Mouse (Mus musculus): Measurements from ENCODE around the gene Plin3.
A peak's percentile ranks its signal among the peaks of the same experiment; 100 is the strongest.

The Plin3 gene

DNA sequence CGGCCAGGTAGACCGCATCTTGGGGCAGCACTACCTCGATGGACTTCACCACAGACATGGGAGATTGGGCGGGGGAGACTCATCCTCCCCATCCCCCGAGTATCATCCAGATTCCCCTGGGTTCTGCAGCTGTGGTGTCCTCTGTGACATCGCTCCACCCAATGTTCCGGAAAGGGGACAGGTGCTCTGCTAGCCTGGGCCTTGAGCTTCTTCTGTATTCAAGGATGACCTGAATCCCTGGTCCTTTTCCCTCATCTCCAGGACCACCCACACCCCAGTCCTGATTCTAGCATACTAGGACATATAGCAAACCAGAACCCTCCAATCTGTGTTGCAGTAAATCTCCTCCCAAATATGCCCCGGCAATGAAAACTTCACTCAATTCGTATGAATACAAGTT is 7.5 kb upstream of the Plin3 start, which contains the start of gene Arrdc5:
TSS of gene Arrdc5 (minus strand) at position 101 of the 400 bp plus-strand sequence.
- DNase-seq, result no peak

DNA sequence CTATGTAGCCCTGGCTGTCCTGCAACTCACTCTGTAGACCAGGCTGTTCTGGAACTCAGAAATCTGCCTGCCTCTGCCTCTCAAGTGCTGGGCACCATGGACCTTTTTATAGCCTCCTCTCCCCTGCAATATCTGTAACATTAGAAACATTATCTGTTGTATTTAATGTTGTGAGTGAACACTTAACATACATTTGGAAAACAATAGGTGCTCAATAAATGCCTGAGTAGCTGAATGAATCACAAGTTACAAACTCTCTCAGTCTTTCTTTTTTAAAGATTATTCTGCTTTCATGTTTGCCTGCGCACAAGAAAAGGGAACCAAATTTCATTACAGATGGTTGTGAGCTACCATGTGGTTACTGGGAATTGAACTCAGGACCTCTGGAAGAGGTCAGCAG is 5.6 kb upstream of the Plin3 start:
- no peak for DNase-seq

DNA sequence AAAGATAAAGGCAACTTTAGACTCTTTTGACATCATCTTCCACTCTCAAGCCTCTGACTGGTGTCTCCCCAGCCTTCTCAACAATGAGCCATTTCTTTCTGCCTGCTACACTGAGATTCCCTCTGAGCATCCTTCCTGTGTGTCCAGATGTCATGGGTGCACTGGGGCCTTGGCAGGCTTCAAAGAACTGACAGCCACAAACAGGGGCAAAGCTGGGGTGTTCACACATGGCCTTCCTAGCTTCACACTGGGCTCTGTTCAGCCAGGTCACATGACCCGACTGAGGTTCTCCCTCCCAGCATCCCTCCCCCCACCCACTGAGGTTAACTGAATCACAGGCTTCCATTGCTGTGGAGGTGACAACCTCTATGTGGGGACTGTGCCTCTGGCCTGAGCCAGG is 3.5 kb upstream of the Plin3 start:
- DNase-seq, result no peak

DNA sequence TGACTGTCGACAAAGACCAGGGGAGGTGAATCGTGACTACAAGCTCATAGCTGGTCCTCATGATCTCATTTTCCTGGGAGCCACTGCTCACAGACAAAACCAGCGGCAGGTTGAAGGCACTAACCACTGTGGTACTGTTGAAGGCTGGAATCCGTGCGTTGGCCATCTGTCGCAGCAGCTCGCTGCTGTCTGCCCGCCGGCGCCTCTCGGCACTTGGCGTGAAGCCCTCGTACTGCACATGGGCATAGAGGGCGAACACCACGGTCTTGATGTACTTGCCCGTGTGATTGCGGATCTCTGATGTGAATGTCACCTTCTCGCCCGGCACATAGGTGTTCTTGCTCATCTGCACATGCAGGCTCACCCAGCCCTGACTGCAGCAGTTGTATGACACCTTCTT is 1.6 kb upstream of the Plin3 start:
- no peak for DNase-seq

DNA sequence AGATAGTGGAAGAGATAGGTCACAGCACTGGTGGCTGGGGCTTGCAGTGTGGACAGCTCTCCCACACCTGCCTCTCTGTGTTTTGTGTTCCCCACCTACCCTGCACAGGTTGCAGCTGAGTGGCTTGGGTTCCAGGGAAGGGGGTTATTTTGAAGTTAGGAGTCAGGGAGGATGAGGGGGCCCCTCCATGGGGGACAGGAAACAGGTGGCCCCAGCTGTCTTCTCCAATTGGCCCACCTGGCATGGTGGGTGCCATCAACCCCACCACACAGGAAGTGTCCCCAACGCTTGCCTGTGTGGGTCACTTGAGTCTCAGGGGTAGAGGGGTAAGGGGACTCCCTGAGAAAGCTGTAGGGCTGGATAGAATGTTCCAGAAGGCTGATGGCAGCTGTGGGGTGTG is 618 bp upstream of the Plin3 start:
- no peak for DNase-seq

DNA sequence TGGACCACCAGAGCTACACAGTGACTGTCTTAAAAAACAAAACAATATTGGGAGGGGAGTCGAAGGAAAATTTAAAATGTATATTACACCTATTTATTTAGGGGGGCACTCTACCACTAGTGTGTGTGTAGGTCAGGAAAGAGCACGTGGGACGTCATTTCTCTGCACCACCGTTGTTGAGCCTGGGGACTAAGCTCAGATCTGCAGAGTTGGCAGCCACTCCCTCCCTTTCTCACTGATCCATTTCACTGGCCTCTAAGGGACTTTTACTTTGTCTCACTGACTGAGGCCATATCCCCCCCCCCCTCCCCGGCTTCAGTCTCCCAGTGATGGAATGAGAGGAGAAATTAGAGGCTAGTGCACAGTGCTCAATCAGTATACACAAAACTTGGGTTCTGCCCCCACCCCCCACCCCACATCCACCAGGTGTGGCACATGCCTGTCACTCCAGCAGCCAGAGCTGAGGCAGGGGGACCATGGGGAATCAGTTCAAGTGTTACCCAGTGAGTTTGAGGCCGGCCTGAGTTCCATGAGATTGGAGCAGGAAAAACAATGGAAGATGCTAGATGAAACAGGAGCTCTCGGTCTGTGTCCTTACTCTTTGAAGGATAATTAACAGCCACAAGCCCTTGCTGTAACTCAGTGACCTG is 722 bp downstream of the Plin3 start:
- DNase-seq, result no peak

DNA sequence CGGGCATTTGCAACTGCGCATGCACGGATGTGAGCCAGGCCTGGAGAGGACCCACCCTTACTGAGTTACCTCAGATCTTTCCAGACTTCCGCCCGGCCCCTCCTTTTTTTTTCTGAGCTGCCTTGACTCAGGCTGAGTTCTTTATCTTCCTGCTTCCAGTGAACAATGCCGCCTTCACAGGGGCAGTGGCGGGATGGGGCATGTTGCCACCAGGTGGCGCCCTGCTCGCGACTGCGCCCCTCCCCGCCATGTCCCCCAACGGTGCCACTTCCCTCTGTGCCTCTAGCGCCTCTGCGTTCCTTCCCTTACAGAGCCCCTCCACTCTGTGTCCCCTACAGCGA is 1.5 kb downstream of the Plin3 start:
- DNase-seq, result peak; percentile 88

DNA sequence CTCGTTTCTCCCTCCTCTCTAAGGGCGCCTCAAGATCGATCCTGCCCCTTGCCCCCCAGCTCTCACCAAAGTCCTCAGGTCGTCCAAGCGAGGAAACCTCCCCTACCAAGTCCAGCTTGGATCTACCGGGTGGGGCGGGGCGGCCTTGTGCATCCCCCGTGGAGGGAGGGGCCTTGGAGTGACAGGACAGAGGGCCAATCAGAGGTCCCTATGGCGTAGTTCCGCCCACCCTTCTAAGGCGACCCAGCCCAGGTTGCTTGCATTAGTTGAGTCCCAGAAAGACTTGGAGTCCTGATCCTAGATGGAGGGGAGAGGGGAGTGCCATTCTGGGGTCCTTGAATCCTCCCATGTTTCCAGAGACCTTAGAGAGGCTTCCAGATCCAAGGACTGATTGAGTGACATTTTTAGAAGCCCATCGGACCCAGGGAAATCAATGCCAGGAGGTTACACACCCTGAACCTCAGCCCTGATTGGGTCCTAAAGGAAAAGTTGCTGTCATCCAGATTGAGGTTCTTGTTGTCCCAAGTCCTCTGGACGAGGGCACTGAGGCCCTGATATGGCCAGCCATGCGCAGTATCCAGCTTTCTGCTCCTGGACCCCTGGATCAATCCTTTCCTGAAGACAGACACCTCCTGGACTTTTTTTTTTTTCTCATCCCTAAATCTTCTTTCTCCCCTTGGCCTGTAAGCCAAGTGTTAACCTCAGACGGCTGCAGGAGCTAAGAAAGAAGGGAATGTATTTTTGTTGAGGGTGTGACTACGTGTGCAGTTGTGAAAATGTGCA is 2.1 kb downstream of the Plin3 start:
- DNase-seq, result peak; percentile 99

DNA sequence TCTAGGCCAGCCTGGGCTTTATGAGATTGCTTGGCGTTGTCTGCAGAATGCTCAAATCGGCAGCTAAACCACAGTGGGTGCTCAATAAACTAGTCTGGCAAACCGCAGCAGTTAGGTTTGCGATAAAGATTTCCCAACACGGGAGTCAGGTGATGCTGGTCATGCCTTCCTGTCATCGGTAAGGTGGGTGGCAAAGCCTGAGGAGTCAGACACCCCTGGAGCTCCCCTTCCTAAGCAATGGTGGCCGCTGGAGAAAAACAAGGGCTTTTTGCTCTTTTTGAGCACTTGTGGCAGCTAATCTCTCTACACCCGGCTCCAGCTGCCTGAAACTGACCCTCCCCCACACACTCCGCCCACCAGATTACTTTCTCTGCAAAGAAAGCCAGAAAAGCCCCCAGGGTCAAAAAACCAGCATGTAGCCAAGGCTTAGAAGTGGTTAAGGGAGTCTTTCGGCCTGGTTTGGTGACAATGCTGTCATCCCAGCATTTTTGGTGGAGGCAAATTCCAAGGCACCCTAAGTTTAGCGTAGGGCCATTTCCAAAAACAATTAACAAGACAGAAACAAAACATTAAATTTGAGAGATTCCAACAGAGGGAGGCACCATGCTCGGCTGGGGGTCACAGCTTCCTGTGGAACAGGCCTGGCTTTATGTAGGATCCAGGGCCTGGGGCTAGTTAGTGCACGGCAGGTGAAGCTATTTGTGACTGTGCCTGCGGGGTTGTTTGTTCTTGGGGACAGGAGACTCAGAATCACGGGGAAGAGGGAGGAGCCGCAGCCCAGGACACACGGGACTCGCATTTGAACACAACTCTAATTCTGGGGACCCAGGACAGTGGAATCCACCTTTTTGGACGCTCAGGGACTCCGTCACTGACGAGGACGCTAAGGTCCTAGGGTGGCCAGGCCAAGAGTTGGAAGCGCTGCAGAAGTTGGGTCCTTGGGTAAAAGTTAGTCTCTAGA is 3.0 kb downstream of the Plin3 start:
- peak; percentile 53 for DNase-seq

DNA sequence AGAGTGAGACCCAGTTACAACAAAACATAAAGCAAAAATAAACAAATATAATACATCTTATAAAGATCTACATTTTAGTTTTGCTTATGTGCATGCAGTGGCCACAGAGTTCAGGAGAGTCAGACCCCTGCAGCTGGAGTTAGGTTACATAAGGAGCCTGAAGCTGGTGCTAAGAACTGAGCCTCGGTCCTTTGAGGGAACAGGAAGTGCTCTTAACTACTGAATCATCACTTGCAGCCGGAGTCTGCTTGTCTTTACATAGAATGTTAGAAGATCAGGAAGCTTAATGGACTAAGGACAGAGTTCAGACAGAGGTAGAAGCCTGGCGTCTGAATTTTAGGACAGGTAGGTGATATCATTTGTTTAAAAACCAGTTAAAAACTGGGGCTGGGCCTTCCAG is 3.8 kb downstream of the Plin3 start:
- no peak for DNase-seq

DNA sequence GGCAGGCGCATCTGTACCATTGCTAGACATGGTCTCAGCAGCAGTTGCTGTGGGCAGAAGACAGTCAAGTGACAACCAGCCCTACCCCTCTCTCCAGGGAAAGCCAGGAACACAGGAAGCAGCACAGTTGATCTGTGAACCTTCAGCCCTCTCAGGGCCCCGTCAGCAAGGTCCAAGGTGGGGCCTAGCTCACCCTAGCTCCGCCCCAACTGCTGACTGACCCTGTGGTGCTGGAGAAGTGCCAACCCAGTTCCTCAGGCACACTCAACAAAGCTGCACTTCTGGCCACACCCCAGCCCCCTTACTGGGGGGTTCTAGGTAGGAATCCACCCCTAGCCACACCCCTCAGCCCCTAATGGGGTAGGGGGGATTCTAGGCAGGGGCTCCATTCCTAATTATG is 4.8 kb downstream of the Plin3 start:
- DNase-seq, result peak; percentile 62

DNA sequence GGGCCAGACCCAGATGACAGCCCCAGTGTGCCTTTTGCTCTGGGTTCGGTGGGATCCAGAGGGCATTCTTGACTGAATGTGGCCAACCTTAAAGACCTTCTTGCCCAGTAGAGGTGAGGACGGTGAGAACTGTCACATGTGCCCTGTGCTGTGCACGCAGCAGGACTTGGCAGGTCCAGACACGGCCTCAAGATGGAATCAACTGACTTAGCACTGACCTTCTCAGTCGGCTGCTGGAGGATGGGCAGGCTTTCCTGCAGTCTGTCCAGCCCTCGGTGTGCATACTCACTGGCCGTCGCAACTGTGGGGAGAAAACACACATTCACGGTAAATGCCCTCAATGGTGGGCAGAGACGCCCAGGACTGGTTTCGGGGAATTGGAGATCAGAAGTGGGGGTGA is 6.7 kb downstream of the Plin3 start:
- no peak for DNase-seq

DNA sequence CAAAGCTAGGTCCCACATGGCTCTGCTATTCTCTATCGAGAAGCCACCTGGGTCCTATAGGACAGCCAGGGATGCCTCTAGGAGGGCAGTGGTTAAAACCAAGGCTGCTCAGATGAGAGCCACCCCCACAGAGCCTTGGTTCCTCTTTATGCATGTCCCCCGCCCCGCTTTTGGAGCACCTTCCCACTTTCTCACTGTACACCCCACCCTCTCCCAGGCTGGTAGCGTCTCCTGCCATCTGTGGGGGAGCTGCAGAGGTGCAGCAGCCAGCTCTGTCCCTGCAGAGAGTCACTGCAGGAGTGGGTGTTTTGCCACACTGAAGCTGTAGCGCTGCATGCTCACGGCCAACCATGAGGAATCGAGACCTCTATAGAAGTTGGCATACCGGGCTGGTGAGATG is 9.4 kb downstream of the Plin3 start:
- no peak for DNase-seq

DNA sequence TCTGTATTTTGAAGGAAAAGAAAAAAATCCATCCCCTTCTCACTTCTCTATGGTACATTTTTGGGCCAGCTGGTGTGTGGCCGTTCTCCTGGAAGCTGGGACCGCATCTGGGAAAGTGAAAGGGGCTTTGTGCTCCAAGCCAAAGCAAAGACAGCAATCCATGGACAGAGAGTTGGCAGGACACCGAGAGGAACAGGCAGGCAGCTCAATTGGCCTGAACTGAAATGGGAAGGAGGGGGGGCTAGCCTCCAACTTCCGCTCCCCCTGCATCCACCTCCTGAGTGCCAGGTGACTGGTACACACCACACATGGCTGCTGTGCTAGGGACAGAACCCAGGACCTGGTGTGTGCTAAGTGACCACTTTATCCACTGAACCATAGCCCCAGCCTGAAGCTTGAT is 9.9 kb downstream of the Plin3 start:
- no peak for DNase-seq

DNA sequence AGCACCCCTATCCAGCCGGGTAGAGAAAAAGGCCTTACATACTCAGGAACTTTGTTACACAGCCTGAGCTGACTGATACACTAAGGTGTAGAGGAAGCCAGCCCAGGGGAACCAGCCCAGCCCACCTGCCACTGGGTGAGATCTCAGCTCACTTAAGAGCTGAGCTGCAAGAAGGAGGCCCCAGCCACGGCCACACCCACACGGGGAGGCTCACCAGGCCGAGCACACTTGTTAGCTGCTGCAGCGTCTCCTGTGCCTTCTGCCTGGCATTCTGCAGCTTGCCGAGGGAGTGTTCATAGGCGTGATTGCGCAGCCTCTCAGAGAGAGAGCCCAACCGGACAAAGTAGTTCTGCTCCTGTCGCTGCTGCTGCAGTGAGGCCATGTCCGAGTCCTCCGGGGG is 11.5 kb downstream of the Plin3 start:
- DNase-seq, result no peak

DNA sequence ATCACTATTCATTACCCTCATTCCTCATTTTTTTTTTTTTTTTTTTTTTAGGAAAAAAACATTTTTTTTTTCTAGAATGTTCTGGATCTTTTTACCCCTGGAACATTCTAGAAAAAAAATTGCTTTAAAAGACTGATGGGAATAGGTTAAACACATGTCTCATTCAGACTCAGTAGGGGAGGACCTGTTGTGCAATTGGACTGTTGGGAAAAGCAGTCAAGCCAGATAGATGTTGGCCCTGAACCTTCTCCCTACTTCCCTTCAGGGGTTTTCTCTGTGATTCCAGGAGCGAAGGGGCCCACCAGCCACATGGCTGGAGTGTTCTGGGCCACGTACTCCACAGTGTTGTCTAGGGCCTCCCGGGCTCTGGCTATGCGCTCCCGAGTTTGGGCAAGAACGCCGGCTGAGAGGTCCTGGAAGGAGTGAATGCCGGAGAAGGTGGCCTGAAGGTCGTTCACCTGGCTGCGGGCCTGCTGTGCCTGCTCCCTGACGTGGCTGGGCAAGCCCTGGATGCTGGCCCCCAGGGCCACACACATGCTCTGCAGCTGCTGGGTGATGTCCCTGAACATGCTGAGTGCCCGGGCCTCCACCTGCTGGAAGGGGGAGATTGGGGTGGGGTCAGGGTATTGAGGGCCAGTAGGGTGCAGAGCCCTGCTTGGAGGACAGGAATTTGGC is 13.1 kb downstream of the Plin3 start:
- peak; percentile 69 for DNase-seq

DNA sequence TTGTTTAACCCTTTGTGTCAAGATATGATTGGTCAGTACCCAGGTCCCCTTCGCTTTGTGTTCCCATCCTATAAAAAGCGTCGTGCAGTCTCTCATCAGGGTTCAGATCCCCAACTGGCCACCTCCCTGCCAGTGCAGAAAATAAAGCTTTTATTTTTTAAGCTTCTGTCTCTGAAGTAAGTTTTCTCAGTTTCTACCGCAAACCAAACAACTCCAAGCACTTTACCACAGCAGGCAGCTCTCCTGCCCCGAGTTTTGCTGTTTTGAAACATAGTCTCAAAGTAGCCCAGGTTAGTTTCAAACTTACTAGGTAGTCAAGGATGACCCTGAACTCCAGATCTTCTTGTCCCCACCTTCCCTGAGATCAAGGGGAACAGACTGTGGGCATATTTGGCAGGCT is 14.3 kb downstream of the Plin3 start:
- DNase-seq, result no peak

DNA sequence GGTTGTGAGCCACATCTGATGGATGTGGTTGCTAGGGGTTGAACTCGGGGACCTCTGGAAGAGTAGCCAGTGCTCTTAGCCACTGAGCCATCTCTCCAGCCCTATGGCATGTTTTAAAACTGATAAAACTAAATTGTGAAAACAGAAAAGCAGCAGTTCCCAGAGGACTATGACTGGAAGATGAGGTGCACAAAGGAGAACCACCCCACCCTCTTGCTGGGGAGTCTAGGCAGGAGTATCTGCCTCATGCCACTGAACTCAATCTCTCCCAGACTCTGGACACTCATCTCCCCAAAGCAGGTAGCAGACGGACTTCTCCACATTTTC is 15.1 kb downstream of the Plin3 start:
- no peak for DNase-seq

DNA sequence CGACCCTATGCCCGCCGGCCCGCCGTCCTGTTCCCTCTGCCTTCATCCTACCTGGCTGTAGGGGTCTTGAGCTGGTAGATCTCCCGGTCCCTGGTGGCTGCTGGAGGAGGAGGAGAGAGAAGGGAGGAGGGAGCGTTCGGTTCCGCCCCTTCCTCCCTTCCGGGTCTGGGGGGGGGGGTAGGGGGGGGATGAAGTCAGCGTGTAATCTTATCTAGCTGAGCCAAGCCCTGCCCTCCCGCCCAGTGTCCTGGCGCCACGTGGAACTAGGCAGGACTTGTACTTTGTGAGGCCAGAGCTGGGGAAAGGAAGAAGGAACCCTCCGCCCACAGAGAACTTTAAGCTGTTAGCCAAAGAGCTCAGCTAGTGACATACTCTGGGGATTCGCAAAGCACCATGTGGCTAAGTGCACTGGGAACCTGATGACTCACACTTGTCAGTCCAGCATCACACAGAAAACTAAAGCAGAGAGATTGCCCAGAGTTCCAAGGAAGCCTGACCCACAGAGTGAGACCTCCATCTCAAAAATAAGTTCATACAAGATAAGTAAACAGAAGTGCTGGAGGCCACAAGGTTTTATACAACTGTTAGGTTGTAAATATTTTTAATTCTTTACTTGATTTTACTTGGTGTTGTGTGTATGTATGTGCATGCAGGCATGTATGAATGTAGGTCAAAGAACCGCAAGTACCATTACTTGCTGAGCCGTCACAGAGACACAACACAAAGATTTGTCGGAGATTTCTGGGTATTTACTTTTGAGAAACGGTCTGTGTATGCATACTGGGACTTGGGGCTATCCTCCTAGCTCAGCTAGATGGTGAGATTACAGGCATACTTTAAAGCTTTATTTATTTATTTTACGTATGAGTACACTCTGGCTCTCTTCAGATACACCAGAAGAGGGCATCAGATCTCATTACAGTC is 15.8 kb downstream of the Plin3 start, which contains the start of gene Ticam1:
TSS of gene Ticam1 (minus strand) at position 144 of the 924 bp plus-strand sequence.
- DNase-seq, result peak; percentile 90

DNA sequence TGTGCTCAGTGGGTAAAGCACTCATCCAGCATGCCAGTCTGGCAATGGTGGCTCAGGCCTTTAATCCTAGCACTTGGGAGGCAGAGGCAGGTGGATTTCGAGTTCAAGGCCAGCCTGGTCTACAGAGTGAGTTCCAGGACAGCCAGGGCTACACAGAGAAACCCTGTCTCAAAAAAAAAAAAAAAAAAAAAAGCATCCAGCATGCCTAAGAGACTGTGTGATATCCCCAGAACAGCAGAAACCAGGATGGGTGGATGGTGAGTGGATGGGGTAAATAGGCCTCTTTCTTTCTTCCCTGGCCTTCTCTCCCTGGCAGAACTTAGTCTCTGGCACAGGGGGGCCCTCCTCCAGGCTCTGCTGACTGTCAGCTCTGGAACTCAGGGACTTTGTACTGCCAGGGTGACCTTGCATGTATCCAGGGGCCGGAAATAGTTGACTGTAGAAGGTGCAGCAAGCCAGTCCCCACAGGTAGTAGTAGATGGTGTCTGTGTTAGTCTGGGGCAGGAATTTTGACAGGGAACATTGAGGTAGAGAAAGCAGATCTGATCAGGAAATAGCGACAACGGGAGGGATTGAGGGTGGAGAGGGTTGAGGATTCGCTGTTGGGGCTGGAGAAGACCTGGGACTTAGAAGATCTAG is 16.7 kb downstream of the Plin3 start:
- peak; percentile 68 for DNase-seq

DNA sequence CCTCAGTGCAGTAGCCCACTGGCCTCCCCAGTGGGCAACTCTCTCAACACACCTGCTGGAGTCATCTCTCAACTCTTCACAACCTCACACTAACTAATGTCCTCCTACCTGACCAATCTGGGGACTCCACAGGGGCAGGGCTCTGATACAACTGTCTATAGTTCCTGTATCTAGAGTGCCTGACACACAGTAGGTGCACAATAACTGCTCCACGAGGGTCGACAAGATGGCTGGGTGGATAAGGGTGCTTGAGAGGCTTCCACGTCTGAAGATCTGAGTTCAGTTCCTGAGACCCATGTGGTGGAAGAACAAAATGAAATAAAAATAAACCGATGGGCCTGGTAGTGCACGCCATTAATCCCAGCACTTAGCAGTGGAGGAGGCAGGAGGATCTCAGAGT is 18.7 kb downstream of the Plin3 start:
- DNase-seq, result no peak

Data from kidney, adult 18-20 months (tissue).